Mouse (Mus musculus) embryonic fibroblast, embryonic 13.5 days (primary cell): ENCODE measurements around the gene Odf2. TPM values are rescaled to one million over a fixed set of nuclear protein-coding genes. Genes with fewer than 3 reads are reported as not detected.
A peak's percentile ranks its signal among the peaks of the same experiment; 100 is the strongest.

Experiments used
- H3K27ac ChIP-seq: 2 replicates; pipeline ENCODE4 v1.5.1; 2012; ENCODE audit warnings: low read length, control low read depth, inconsistent platforms; ENCODE audit not compliant: insufficient read depth
- H3K4me1 ChIP-seq: 2 replicates; pipeline ENCODE4 v1.6.1; 2011; ENCODE audit warnings: low read length; ENCODE audit not compliant: control insufficient read depth, insufficient read depth
- H3K4me3 ChIP-seq: 2 replicates; pipeline ENCODE4 v1.5.1; 2011; ENCODE audit warnings: mild to moderate bottlenecking, control low read depth, low read length; ENCODE audit not compliant: insufficient read depth
- CTCF ChIP-seq: IDR thresholded peaks from 2 replicates; pipeline ENCODE4 v1.5.1; 2011; ENCODE audit warnings: mild to moderate bottlenecking, control low read depth, low read length, moderate library complexity, borderline replicate concordance; ENCODE audit not compliant: insufficient read depth
- POLR2A ChIP-seq: IDR thresholded peaks from 2 replicates; pipeline ENCODE4 v1.6.1; 2011; ENCODE audit warnings: low read depth, mild to moderate bottlenecking, control low read depth, low read length, moderate library complexity
- polyA plus RNA-seq: library from polyadenylated mRNA; stranded (reverse); fragments of >200 nt; gene quantifications from 2 replicates; pipeline ENCODE4 v1.2.4, GENCODE M21; 2011; ENCODE audit warnings: low read depth; ENCODE audit not compliant: missing spikeins, insufficient read length

Gene Odf2
- 69.8 and 83.2 TPM in 2 replicates for polyA plus RNA-seq

DNA sequence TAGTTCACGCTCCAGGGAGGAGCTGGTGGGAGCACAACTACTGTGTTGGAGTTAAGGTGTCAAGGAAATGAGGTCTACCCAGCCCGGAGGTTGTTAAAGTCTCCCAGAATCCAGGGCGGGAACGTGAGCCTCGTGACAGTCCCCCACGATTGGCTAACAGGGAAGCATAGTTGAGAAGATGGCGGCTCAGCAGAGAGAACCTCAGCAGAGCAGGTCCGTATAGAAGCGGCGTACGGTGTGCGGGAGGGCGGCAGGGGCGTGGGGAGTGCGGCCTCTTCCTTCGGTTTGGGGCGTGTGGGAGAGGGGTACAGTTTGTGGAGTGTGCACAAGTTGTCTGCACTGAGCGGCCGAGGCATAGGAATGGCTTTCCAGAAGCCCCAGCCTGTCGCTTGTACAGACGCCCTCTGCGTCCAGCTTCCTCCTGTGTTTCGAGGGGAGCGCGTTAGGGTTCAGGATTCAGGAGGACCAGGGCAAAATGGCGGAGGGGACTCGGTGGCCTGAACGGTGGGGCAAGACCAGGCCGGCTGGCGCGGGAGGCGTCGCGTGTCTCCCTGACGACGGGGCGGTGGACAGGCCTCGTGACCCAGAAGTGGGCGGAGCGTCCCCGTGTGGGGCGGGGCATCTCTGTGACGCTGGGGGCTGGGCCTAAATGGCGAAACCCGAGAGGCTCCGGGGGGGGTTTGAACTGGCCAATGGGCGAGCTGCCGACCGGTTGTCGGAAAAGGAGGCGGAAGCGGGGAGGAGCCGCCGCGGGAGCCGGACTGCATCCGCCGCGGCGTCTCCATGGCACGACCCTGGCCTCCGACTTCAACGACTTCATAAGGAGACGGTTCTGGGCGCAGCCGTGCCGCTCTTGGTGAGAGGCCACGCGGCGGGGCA lies at the start of gene Odf2:
Gene Odf2 (plus strand): TSS at position 156 of the 879 bp plus-strand sequence.
- Histone ChIP-seq H3K4me3 (peak within 1 kb of the TSS; percentile 89), H3K4me1 (no peaks in the 10 kb centered on the region), H3K27ac (peak within 1 kb of the TSS; percentile 63)
- TF ChIP-seq CTCF (no peak), POLR2A (peak; percentile 63)

DNA sequence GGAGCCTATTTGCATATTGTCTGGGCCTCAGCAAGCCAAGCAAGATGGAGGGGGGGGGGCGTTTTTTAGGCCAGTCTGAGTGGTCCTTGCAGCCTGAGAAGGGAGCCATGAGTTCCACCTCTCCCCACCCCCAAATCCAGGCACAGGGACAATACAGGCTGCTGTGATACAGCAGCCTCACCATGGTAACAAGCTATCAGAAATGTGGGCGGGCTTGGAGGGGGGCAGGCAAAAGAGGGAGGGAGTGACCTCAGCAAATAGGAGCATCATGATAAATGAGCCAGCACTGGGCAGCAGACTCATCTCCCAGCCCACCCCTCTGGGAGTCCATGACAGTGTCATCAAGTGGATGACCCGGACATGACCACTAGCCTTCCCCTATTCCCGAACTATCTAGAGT lies 49.6 kb upstream of the Odf2 start:
- no peaks in the 10 kb centered on the region for H3K4me1 ChIP-seq
- H3K4me3 ChIP-seq, result no peak overlapping the region
- TF ChIP-seq POLR2A, result no peak
- no peak for TF ChIP-seq CTCF
- H3K27ac ChIP-seq, result no peak overlapping the region

DNA sequence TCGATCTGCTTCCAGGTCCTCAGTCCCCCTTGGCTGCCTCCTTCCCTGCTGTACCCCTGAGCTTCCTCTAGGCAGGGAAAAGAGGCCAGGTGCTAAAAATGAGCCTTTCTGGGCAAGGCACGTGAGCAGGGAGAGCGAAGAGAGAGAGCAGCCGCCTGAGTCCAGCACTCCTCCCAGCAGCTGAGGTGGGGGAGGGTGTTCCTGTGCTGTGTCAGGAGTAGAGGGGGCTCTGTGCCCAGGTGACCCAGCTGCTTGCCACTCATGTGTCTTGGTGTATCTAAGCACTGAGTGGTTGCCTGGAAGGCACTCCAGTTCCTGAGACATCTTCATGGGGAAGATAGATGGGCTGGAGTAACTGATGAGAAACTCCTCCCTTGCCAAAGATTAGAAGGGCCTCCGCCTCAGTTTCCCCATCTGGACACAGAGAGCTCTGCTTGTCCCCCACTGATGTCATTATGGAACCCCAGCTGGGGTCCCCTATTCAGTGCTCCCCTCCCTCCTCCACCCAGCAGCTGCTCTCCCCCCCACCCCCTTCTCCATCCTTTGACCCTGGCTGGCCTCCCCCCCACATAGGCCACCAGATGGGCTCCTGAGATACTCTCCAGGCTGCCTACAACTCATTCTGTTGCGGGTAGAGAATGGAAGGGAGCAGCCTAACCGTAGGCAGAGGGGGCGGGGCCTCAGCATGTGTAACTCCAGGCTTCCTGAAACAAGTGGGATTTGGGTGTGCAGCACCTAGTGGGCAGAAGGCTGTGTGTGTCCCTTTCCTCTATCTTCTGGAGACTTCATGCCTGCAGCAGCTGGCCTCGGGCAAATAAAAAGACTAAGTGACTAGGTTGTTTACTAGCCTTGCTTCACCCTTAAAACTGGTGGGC lies 45.6 kb upstream of the Odf2 start:
- TF ChIP-seq CTCF (no peak), POLR2A (no peak)
- Histone ChIP-seq H3K27ac (no peak overlapping the region), H3K4me3 (no peak overlapping the region), H3K4me1 (no peaks in the 10 kb centered on the region)

DNA sequence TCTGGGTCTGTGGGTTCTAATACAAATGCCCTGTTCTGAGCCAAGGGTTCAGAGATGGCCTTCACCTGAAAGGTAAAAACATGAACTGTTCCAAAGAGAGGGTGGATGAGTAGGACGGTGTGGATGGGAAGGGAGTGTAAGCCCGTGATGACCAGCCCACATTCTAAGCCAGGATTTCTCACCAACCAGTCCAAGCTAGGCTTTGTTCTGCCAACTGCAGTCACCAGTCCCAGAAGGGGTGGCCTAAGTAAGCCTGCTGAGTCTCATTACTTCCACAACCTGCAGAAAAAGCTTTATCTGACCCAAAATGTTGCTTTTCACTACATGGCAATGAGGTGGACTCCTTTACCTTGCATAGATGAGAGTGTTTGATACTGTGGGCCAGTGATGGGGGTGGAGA lies 44.9 kb upstream of the Odf2 start:
- no peaks in the 10 kb centered on the region for H3K4me1 ChIP-seq
- H3K27ac ChIP-seq, result no peak overlapping the region
- no peak for TF ChIP-seq POLR2A
- no peak for TF ChIP-seq CTCF
- no peak overlapping the region for H3K4me3 ChIP-seq

DNA sequence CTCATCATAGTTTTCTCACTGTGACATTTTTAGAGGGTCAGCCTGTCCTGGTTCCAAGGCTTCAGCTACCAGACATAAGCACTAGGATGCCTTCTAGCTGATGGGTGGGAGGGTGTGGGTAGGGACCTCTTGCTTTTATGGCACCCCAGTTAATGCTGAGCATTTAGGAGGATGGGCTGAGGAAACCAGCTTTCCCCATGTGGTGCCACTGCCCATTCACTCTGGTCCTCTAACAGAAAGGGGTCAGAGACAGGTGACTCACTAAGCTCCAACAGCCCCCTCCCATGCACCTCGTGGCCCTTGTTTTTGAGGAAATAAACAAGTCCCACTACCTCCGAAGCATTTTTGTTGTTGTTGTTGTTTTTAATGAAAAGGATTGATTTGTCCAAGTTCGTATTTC lies 44.4 kb upstream of the Odf2 start:
- no peak for TF ChIP-seq POLR2A
- no peak for TF ChIP-seq CTCF
- Histone ChIP-seq H3K4me1 (no peaks in the 10 kb centered on the region), H3K27ac (no peak overlapping the region), H3K4me3 (no peak overlapping the region)

DNA sequence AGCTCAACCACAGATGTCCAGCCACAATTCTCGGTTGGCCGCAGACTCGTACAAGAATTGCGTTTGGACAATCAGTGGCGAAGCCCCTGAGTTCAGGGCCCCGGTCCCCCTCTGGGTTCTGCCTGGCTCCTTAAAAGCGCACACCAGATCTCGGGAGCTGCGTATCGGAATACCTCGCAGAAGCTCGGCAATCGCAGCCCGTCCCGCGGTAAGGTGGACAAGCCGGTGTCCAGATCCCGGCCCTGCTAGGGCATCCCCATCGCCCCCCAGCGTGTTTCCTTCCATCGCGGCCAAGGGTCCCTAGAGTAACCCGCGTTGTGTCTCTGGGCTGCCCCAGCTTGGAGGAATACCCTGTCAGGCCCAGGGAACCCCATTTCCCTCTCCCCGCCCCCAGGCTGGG lies 43.4 kb upstream of the Odf2 start:
- TF ChIP-seq POLR2A (no peak), CTCF (no peak)
- no peaks in the 10 kb centered on the region for H3K4me1 ChIP-seq
- no peak overlapping the region for H3K4me3 ChIP-seq
- H3K27ac ChIP-seq, result no peak overlapping the region

DNA sequence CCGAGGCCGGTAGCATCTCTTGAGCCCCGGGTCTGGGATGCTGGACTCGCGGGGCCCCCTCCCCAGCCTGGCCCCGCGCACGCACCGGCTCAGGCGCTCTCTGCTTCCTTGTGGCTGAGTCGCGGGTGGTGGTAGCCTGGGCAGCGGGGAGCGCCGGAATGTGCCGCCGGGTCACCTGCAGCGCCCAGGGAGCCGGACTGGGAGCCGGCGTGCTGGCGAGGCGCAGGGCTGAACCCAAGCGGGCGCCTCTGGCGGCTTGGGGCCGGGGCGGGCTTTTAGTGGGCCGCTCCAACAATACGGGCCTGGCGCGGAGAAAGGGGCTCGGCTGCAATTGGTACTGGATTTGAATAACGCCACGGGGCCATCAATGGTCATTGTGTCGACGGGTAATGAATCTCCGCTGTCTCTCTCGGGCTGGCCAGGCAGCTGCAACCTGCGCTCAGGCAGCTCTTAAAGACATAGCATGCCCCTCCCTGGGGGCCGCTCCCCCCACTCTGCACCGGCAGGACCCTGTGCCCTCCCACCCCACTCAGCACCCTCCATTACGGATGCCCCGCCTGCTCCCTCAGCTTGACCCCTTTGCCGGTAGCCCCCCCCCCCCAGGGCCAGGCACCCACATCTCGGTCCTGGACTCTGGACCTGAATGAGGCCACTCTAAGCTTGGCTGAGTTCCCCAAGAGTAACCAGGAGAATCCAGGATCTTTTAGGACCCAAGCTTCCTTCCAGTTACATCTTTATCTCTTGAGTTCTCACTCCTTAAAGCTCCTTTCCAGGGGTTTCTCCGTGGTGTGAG lies 42.8 kb upstream of the Odf2 start:
- no peaks in the 10 kb centered on the region for H3K4me1 ChIP-seq
- H3K4me3 ChIP-seq, result no peak overlapping the region
- TF ChIP-seq CTCF (no peak), POLR2A (no peak)
- no peak overlapping the region for H3K27ac ChIP-seq

DNA sequence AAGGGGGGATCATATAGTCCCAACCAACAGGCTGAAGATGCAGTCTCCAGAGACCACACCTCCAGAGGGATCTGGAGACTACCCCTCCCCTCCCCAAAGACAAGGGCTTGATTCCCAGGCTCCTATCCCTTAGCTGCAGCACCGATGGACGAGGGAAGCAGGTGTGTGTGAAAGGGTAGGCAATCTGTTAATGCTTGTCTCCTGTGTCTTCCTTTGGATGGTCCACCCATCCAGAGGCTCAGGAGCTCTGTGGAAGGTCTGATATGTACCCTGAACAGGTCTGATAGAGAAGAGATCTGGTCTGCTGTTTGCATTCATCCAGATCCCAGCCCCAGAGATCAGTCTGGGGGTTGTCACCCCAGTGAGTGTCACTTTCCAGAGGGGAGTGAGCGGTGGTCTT lies 42.1 kb upstream of the Odf2 start:
- no peaks in the 10 kb centered on the region for H3K4me1 ChIP-seq
- no peak overlapping the region for H3K27ac ChIP-seq
- H3K4me3 ChIP-seq, result no peak overlapping the region
- TF ChIP-seq POLR2A, result no peak
- TF ChIP-seq CTCF, result no peak

DNA sequence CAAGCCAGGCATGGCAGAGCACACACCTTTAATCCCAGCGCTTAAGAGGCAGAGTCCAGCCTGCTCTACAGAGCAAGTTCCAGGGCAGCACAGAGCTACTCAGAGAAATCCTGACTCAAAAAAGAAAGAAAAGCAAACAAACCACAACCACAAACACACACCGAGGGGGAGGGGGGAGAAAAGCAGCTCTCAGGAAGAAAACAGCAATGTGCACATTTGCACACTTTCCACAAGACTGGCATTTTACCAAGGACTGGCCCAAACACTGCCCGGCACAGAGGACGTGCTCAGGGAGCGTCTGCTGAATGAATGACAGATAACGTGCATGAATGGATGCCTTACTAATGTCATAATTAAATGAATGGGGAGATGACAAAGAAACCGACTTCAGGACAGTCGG lies 40.0 kb upstream of the Odf2 start:
- Histone ChIP-seq H3K4me3 (no peak overlapping the region), H3K27ac (no peak overlapping the region), H3K4me1 (no peaks in the 10 kb centered on the region)
- no peak for TF ChIP-seq CTCF
- TF ChIP-seq POLR2A, result no peak
